Mouse (Mus musculus) retina, postnatal 1 day (tissue): Measurements from ENCODE around the gene Slc26a11.

Source experiments
- DNase-seq: peaks from one replicate; pipeline ENCODE4 v3.0.0-alpha.2; 2012

Gene Slc26a11

DNA sequence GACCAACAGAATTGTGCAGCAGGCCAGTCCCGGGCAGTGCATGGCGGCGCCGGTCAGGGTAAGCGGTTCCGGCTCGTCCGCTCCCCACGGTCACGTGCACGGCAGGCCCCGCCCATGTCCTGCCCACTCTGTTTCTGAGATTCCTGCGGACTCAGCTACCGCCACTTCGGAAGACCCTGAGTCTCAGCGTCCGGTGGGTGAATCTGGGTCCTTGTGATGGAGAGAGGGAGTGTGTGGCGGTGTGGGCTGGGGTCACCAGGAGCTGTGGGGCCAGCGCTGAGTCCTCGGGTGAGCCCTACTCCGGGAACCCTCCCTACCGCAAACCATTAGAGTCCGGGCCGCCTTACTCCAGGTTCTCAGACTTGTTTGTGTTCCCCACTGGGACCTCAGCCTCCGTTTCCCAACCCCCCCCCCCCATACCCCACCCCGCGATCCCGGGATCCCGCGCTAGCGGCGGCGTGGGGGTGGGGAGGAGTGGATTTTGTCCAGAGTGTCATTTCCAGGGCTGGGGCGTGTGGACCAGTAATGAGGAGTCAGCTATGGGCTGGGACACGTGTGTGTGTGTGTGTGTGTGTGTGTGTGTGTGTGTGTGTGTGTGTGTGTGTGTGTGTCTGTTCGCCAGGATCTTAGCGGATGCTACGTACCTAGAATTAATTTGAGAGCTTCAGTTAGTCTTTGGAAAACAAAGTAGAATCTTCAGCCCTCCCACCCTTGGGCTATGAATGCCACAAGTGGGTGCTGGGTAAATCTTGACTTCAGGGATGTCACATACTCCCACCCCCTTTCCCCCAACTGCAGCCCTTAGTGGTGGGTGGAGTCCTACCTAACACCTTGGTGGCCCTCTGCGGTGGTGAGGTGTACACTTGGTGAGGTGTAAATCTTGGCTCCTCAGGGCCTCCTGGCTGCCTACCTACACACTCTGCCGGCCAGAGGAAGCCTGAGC, at the start of gene Slc26a11, which contains the start of gene Sgsh:
Gene Slc26a11, plus strand, starts transcription at position 115 of the 943 bp plus-strand sequence.
Gene Sgsh, minus strand, starts transcription at position 94 of the 943 bp plus-strand sequence.
- DNase-seq = peak; percentile 89

DNA sequence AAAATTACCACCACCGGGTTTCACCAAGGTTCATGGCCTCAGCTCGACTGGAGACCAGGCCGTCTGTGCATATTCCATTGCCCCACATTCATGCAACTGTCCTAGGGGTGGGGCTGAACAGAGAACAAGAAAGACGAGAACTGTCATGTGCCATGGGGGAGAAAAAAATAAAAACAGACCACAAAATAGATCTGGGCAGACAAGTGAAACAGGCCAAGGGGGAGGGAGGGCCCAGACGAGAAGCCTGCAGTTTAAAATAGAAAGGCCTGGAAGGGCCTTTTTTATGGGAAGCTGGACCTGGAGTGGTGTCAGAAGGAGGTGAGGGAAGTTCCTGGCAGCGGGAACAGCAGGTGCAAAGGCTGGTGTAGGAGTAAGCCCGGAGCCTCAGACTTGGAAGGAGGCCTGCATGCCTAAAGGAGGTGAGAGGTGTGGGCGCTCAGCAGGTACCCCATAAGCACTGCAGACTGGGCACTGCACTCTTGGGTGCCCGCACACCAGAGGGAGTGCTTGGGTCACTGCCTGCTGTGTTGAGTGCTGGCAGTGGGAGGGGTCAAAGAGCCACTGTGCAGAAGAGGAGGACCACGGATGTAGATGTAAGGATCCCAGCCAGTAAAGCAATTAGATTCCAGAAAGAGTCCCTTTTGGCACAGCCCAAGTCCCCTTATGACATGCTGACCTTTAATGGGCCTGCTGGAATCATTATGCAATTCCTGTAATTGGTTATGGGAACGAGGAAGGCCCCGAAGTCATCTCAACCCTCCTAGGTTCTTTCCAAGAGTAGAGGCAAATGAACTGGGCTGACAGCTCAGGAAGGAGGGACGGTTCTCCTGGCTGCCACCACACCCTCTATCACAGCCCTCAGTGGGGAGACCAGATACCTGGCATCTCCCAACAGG, 48.3 kb upstream of the Slc26a11 start:
- DNase-seq = peak; percentile 28

DNA sequence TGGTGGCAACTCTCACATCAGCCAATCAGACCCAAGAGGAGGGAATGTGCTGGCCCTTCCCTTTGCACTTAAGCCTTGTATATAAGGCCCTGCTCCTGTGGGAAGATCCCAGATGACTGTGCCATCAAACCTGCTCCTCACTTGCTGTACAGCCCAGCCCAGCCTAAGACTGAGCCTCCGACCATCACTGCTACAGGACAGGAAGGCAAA, 47.8 kb upstream of the Slc26a11 start, which contains the start of gene Card14:
Gene Card14, plus strand, starts transcription at position 111 of the 210 bp plus-strand sequence.
- DNase-seq = no peak

DNA sequence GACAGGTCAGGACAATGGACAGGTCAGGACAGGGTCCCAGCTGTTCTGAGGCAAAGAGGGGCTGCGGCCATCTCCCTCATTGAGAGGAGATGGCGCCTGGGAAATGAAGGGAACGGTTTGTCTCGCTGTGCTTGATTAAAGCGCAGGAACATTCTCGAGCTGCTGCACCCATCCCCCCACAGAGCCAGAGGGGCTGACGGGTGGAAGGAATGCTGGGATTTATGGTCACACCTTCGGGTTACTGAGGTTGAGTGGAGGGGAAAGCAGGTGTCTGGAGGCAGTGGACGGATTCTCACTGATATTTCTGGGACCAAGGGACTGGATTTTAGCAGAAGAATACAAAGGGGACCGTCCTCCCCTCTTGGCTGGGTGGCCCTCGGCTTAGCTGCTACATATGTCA, 47.4 kb upstream of the Slc26a11 start:
- peak; percentile 41 for DNase-seq

DNA sequence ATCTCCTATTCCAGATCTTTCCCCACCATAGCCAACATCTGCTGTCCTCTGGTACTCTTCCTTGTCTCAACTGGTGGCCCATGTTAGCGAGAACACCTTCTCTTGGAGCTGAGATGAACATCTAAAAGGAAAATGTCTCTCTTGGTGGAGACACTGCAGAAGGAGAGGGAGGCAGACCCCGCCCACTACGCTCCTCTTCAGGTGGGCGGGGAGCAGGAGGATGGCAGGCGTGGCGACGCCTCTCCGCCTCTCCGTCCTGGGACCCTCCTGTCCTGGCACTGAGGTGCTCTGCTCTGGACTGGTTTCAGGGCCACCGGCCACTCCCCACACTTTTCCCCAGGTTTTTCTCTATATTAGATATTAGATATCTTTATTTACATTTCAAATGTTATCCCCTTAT, 44.7 kb upstream of the Slc26a11 start:
- DNase-seq = no peak

DNA sequence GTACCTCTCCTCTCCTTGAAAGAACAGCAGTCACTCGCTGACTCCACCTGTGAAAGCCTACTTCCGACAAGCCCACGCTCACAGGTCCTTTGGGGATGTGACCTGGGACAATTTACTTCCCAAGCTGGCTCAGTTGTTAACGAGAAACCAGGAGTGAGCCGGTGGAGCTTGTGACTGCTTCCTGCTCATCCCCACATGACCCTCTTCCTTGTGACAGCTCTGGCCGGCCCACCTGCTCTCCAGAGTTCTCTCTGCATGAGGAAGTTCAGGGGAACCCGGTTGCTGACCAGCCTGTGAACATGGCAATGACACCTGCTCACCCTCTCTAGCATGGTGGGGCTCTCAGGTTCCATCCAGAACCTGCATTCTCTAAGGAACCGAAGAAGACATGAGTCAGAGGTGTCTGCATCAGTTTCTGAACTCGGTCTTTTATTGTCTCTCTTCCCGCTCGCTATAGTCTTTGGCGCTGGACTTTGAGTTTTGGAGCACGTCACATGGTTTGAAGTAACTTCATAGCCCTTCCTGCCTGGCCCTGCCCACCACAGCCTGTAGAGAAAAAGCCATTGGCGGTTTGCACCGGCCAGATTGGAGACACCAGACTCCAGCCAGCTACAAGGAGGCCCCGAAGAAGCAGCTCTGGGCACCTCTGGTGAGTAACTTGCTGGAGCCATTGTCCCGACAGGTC, 41.0 kb upstream of the Slc26a11 start:
- no peak for DNase-seq

DNA sequence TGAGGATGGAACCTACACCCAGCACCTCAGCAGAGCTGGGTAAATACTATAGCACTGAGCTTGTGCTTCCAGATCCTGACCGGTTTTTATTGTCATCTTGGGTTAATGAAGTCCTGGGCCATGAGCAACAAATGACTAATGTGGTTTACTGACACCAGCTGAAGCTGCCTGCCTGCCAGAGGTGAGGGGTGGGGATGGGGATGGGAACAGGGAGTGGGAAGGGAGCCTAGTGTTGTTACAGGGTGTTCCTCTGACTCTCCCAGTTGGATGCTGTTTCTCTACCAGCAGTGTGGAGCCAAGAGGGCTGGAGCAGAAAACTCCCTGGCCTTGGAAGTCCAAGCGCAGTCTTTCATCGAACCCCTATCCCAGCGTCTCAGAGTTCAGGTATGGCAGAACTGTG, 38.6 kb upstream of the Slc26a11 start:
- DNase-seq = no peak

DNA sequence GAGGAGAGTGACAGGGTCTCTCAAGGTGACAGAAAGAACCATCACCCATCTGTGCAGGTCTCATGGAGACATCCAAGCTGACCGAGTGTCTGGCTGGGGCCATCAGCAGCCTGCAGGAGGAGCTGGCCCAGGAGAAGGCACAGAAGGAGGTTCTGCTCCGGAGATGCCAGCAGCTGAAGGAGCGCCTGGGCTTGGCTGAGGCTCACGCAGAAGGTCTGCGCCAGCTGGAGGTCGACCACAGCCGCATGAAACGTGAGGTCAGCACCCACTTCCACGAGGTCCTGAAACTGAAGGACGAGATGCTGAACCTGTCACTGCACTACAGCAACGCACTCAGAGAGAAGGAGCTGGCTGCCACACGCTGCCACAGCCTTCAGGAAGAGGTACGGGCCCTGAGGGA, 32.8 kb upstream of the Slc26a11 start:
- DNase-seq = no peak

DNA sequence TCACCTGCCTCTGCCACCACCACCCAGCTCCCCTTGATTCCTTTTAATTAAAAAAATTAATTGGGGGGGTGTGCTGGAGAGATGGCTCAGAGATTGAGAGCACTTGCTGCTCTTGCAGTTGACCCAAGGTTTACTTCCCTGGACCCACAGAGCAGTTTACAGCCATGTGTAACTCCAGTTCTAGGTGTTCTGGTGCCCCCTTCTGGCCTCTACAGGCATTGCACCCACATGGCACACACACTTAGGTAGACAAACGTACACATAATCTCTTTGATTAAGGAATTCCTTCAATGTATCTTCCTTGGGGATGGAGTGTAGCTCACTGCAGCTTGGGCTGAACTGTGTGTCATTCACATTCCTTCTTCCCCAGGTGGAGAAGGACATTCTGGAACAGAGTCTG, 30.3 kb upstream of the Slc26a11 start:
- DNase-seq = no peak

DNA sequence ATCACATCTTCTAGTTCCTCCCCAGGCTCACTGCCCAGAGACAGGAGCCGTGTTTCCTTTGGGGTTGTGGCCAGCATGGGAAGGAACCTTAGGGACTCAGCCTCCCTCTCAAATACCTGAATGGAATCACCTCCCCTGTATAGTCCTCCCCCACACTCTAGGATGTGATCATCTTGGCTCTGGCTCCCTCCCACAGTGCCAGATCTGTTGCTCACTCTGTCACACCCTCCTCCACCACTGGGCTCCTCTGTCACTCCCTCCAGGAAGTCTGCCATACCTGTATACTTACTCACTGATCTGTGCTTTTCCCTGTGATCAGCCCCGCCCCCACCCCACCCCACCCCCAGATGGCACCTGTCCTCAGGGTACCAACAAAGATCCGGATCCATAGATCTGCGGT, 24.8 kb upstream of the Slc26a11 start:
- no peak for DNase-seq

DNA sequence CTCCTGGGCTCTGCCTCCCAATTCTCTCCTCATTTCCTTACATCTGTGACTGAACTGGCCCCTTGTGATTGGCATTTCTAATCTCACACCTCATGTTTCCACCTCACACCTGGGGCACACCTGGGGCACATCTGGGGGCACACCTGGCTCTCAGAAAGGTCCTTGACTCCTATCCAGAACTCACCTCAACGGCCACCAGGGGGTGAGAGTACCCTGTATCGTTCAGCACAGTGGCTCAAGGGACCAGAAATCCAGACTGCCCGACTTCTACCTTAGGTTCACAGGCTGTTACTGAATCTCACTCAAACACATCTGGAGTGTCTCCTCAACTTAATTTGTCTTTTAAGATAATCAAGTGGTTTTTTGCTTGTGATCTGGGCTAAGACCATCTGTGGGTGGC, 23.4 kb upstream of the Slc26a11 start:
- no peak for DNase-seq

DNA sequence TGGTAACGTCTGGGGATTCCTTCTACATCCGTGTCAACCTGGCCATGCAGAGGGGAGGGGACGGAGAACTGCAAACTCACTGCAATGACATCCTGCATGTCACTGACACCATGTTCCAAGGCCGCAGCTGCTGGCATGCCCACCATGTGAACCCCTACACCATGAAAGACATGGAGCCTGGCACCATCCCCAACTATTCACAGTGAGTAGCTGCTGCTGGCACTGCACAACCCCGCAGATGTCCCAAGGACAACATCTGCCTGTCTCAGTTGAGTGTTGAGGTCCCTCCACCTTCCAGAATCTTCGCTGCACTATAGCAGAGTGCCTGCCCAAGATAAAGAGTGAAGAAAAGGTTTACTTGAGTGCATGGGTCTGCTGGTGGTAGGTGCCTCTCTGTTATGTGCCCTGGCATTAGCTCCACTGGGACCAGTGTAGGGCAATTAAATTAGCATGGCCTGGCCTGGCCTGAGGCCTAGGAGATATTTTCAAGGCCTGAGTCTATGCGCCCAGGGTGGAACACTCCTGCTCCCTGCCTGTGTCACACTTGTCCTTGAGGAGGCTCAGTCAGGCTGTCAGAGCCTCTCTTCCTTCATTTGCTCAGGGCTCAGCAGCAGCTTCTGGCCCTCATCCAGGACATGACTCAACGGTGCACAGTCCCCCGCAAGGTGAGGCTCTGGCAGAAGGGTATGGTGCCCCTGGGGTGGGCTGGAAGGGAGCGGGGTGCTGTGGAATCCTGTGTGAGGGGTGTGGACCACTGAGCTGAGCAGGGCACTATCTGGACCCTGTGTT, 16.9 kb upstream of the Slc26a11 start:
- no peak for DNase-seq

DNA sequence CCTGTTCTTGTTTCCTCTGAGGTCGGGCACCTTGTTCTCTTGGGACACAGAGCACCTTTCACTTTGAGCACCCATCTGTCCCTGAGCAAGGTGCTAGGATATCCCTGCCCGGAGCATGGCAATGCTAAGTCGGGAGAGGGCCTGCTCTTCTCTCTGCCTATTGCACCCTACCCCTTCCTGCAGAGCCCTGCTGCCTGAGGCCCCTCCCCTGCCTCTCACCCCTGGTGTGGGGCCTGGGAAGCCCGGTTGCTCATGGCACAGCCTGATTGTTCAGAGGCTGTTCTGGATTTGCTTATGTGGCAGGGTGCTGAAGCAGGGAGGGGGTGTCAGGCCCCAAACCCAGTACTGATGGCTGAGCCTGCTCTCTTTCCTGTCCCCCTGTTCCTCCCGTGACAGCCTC, 16.2 kb upstream of the Slc26a11 start:
- no peak for DNase-seq

DNA sequence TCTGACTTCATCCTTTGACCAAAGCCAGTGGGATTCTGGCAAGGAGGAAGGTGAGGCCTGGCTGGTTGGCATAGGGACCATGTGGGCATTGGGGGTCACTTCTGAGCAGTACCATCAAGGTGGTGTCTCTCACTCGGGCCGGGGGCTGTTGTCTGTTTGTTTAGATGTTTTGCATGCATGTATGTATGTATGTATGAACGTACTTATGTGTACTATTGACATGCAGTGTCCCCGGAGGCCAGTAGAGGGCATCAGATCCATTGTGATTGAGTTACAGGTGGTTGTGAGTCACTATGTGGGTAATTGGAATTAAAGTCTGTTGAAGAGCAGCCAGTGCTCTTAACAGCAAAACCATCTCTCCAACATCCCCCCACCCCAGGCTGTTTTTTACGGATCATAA, 15.7 kb upstream of the Slc26a11 start:
- peak; percentile 90 for DNase-seq

DNA sequence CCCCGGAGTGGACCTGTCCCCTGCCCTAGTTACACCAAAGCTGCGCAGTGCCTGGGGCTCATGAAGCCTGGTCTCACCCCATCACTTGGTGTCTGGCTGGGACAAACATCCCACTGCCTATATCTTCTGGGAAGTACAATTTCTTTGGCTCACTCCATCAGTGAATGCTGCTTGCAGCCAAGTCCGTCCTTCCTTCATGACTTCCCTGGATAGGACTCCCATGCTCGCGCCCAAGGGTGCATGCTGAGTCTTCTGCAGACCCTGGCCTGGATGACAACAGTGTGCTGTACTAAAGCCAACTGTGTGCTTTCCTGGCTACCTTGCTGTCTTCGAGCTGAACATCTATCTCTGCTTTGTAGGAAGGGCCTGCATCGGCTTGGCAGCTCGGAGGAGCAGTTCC, 11.2 kb upstream of the Slc26a11 start:
- DNase-seq = no peak

DNA sequence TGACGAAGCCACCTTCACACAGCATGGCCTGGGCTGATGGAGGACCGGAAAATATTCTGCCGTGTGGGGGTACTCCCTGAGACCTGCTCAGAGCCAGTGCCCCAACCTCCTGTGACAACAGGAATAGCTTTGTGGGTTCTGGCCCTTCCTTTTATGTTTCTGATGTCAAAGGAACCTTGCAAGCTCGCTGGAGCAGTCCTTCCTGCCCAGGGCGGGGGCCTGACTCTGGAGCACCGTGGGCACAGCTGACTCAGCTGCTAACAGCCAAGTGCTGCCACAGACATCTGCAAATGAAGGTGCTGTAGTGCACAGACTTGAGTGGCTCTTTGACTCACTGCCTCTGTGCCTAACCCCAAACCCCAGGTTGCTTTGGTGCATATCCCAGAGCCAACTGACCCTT, 10.5 kb upstream of the Slc26a11 start:
- no peak for DNase-seq

DNA sequence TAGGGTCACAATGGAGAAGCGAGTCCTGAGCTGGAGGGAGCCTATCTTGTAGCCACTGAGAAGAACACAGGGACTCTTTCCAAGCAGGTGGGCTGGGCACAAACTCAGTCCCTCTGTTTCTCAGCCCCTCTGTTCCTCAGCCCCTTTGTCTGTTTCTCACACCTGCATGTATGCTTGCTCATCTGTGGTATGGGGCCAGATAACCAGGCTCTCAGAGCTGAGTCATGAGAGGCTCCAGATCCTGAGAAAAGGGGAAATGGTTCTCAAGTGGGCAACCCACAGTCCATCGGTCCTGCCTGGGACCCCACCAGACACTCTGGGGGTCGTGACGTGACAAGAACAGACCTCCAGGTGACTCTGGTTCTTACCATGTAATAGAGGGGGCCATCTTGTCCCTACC, 8.2 kb upstream of the Slc26a11 start:
- DNase-seq = no peak

DNA sequence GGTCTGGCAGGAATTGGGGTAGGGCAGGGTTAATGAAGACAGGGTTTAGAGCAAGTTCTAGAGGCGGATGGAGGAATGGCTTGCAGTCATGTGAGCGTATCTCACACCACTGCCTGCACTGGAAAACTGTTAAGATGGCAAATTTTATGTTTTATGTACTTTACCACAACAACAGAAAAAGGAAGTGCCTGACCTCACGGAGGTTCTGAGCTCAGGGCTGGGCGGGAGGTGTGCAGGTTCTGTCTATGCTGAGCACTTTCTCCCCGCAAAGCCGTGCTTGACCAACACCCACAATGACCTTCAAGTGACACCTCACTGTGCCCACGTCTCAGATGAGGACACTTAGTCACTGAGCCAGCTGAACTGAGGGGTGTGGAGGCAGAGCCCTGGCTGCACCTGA, 3.2 kb upstream of the Slc26a11 start:
- DNase-seq = no peak

DNA sequence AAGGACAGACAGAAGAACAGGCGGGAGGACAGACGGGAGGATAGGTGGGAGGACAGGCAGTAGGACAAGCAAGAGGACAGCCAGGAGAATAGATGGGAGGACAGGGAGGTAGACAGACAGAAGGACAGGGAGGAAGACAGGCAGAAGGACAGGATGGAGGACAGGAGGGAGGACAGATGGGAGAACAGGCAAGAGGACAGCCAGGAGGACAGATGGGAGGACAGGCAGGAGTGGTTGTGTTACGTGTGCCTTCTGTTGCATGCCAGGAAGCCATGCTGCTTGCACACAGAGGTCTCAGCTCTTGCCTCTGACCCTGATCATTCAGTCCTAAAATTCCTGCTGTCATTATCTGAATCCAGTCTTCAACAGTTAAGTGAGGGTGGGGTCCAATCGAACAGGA, 1.4 kb upstream of the Slc26a11 start:
- no peak for DNase-seq

DNA sequence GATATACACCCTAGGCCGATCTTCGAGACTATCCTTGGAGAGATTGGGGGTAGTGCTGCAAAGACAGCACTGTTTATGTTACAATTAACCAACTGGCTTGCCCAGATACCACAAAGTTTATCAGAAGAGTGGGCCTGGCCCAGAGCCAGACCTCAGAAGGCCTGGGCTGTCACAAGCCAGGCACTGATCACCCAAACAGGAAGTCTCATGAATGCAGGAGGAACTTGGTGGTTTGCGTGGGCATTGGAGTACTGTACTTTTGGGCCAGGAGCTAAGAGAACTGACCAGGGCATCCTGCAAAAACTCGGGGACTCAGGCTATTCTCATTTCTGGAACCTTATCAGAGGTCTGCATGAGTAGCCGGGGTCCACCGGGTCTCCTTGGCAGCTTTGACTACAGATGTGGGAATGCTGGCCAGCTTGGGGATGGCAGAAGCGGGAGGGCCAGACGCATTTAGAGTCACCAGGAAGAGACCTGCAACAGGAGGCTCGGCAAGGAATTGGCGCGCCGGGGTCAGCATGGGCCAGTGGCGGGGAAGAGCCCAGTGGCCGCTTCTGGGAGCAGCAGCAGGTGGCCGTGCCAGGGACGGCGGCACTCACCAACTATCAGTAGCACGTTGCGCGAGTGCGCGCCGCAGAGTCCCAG, 437 bp upstream of the Slc26a11 start:
- DNase-seq = peak; percentile 20

DNA sequence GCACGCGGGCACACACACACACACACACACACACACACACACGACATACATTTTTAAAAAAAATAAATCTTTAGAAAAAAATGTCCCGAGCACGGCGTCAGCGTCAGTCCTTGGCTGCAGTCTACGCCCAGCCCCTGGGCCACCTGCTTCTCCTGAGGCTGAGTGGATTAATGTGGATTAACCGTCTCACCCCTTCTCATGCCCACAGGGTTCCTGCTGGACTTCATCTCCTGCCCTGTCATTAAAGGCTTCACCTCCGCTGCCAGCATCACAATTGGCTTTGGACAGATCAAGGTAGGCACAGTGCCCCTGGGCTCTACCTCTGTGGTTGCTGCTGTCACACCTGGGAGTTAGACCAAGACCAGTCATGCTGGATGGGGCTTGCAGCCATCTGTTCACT, 3.7 kb downstream of the Slc26a11 start:
- peak; percentile 68 for DNase-seq
